In genomic region chr10:99388986-99389385, GRCm38 (mm10) we compare ENCODE assay signal across 20 mouse cellular contexts.
DNase-seq lines count a peak whose midpoint lies in the region; ATAC-seq and TF ChIP-seq lines count a peak whose summit lies in the region.
"Had no signal": no experiment of that assay in that cellular context is flagged by ENCODE, and none has a peak within 500 bp of the region (broad histone marks: within the 10 kb centered on the region; RNA-seq: fewer than 3 reads in every experiment).

No protein-coding gene starts in this region.

- no peak for DNase-seq in forebrain, embryonic 10.5 days (ENCODE audit: extremely low spot score, low spot score)
- DNase-seq in forebrain, postnatal 0 days, result no peak
- DNase-seq in testis, postnatal 14 days (ENCODE audit: low spot score), result no peak
- no peak for DNase-seq in limb, embryonic 10.5 days (ENCODE audit: low spot score)
- peak; percentile 74 for DNase-seq in retina, postnatal 1 day
- DNase-seq in urinary bladder, postnatal 25 days (ENCODE audit: low spot score), result no peak
- DNase-seq in thymus, adult 2 months, result no peak
- DNase-seq: cerebellum, adult 11-12 months; cerebellum, adult 2 months; cerebellum, adult 9-10 months; cerebellum, postnatal 10 days; cerebellum, postnatal 25 days had no signal

- 76% methylated on average over 8 of the region's 8 CpGs for WGBS in forebrain, embryonic 10.5 days
- WGBS in forebrain, postnatal 0 days, result 57% methylated on average over 8 of the region's 8 CpGs
- 93% methylated on average over 8 of the region's 8 CpGs for WGBS in limb, embryonic 10.5 days
- 97% methylated on average over 8 of the region's 8 CpGs for WGBS in thymus, adult 2 months

- H3K9me3 ChIP-seq in forebrain, embryonic 10.5 days, result no peaks in the 10 kb centered on the region
- H3K9me3 ChIP-seq in forebrain, postnatal 0 days (ENCODE audit: low read length), result no peaks in the 10 kb centered on the region
- H3K9me3 ChIP-seq in limb, embryonic 10.5 days (replicated peaks), result no peaks in the 10 kb centered on the region
- H3K9me3 ChIP-seq: embryonic facial prominence, embryonic 10.5 days; embryonic facial prominence, embryonic 12.5 days; forebrain, embryonic 12.5 days had no signal

- H3K4me1 ChIP-seq in forebrain, embryonic 10.5 days, result peaks cover 28% of the 10 kb centered on the region
- no peaks in the 10 kb centered on the region for H3K4me1 ChIP-seq in forebrain, postnatal 0 days (ENCODE audit: insufficient read depth)
- H3K4me1 ChIP-seq in testis, adult 2 months (ENCODE audit: control insufficient read depth, insufficient read depth, low read length), result peaks cover 3% of the 10 kb centered on the region; the same call in 1 of the 2 replicates
- peaks cover 67% of the 10 kb centered on the region for H3K4me1 ChIP-seq in limb, embryonic 10.5 days
- peaks cover 8% of the 10 kb centered on the region for H3K4me1 ChIP-seq in thymus, adult 2 months (replicated peaks; ENCODE audit: control insufficient read depth, insufficient read depth, low read length)

- no peak overlapping the region for H3K9ac ChIP-seq in forebrain, postnatal 0 days
- H3K9ac ChIP-seq: embryonic facial prominence, embryonic 12.5 days; forebrain, embryonic 12.5 days had no signal

- no peak overlapping the region for H3K4me2 ChIP-seq in forebrain, postnatal 0 days (ENCODE audit: low read depth)
- H3K4me2 ChIP-seq: embryonic facial prominence, embryonic 12.5 days; forebrain, embryonic 12.5 days had no signal

- TF ChIP-seq POLR2A in testis, adult 2 months (IDR thresholded peaks at IDR 0.05; ENCODE audit: control insufficient read depth, low read depth, low read length), result no peak
- no peak for TF ChIP-seq POLR2A in thymus, adult 2 months (IDR thresholded peaks at IDR 0.05; ENCODE audit: control insufficient read depth, extremely low read depth, insufficient read depth, low read length, poor library complexity)

- H3K27me3 ChIP-seq in forebrain, embryonic 10.5 days (ENCODE audit: poor library complexity, severe bottlenecking), result no peaks in the 10 kb centered on the region
- H3K27me3 ChIP-seq in forebrain, postnatal 0 days (ENCODE audit: insufficient read depth, low read length), result no peaks in the 10 kb centered on the region
- H3K27me3 ChIP-seq in testis, adult 2 months (ENCODE audit: control insufficient read depth, insufficient read depth, low read length), result no peaks in the 10 kb centered on the region
- no peaks in the 10 kb centered on the region for H3K27me3 ChIP-seq in limb, embryonic 10.5 days (ENCODE audit: low read depth, poor library complexity, severe bottlenecking)
- no peaks in the 10 kb centered on the region; the same call in 1 of the 2 replicates for H3K27me3 ChIP-seq in thymus, adult 2 months (ENCODE audit: control insufficient read depth, insufficient read depth, low read length)
- H3K27me3 ChIP-seq: embryonic facial prominence, embryonic 12.5 days; forebrain, embryonic 12.5 days; Patski had no signal

- no peak for TF ChIP-seq CTCF in forebrain, postnatal 0 days (IDR thresholded peaks at IDR 0.05; ENCODE audit: low read depth)
- TF ChIP-seq CTCF in testis, adult 2 months (IDR thresholded peaks at IDR 0.05; ENCODE audit: control insufficient read depth, insufficient read depth, insufficient replicate concordance, low read depth, low read length), result no peak
- no peak for TF ChIP-seq CTCF in thymus, adult 2 months (IDR thresholded peaks at IDR 0.05; ENCODE audit: borderline replicate concordance, control insufficient read depth, extremely low read depth, insufficient read depth, low read length, poor library complexity)

- no peak for ATAC-seq in forebrain, postnatal 0 days
- ATAC-seq: activated CD4-positive, CD25-positive, alpha-beta regulatory T cell, adult 4 months; forebrain, embryonic 14.5 days; forebrain, embryonic 16.5 days; Patski had no signal

- H3K4me3 ChIP-seq in forebrain, embryonic 10.5 days, result no peak overlapping the region
- no peak overlapping the region for H3K4me3 ChIP-seq in forebrain, postnatal 0 days (ENCODE audit: low read depth, low read length)
- H3K4me3 ChIP-seq in testis, adult 2 months (ENCODE audit: control insufficient read depth, low read depth, low read length), result peak overlapping the region; percentile 1; the same call in 1 of the 2 replicates
- no peak overlapping the region for H3K4me3 ChIP-seq in limb, embryonic 10.5 days
- H3K4me3 ChIP-seq in thymus, adult 2 months (ENCODE audit: control insufficient read depth, insufficient read depth, low read length), result no peak overlapping the region
- H3K4me3 ChIP-seq: embryonic facial prominence, embryonic 10.5 days; embryonic facial prominence, embryonic 12.5 days; forebrain, embryonic 12.5 days had no signal

- 0 out of 2 replicates have a peak overlapping the region, but pooled peaks have one; percentile 4 for H3K27ac ChIP-seq in forebrain, embryonic 10.5 days
- no peak overlapping the region for H3K27ac ChIP-seq in forebrain, postnatal 0 days (ENCODE audit: low read depth, low read length)
- H3K27ac ChIP-seq in testis, adult 2 months (ENCODE audit: control insufficient read depth, insufficient read depth, low read depth, low read length), result no peak overlapping the region
- H3K27ac ChIP-seq in limb, embryonic 10.5 days, result peak overlapping the region; percentile 38; the same call in 1 of the 2 replicates
- H3K27ac ChIP-seq in thymus, adult 2 months (ENCODE audit: control insufficient read depth, insufficient read depth, low read length), result no peak overlapping the region
- H3K27ac ChIP-seq: embryonic facial prominence, embryonic 10.5 days; embryonic facial prominence, embryonic 12.5 days; forebrain, embryonic 12.5 days had no signal

- no peaks in the 10 kb centered on the region for H3K36me3 ChIP-seq in forebrain, embryonic 10.5 days (replicated peaks)
- no peaks in the 10 kb centered on the region for H3K36me3 ChIP-seq in forebrain, postnatal 0 days (ENCODE audit: insufficient read depth)
- no peaks in the 10 kb centered on the region for H3K36me3 ChIP-seq in testis, adult 2 months (ENCODE audit: control insufficient read depth, insufficient read depth, low read length)
- no peaks in the 10 kb centered on the region for H3K36me3 ChIP-seq in limb, embryonic 10.5 days
- H3K36me3 ChIP-seq in thymus, adult 2 months (ENCODE audit: control insufficient read depth, insufficient read depth, low read length), result no peaks in the 10 kb centered on the region
- H3K36me3 ChIP-seq: embryonic facial prominence, embryonic 10.5 days; embryonic facial prominence, embryonic 12.5 days; forebrain, embryonic 12.5 days had no signal

Comparison
In these comparisons a context has a peak if more than half of its experiments do, and no peak if none do; other contexts are left out.
1. H3K27ac ChIP-seq: peak in forebrain, embryonic 10.5 days (single experiment) and limb, embryonic 10.5 days (single experiment); none in forebrain, postnatal 0 days (single experiment), testis, adult 2 months (single experiment) and thymus, adult 2 months (single experiment).